Mouse (Mus musculus): ENCODE results near the gene Alkbh3.

DNA sequence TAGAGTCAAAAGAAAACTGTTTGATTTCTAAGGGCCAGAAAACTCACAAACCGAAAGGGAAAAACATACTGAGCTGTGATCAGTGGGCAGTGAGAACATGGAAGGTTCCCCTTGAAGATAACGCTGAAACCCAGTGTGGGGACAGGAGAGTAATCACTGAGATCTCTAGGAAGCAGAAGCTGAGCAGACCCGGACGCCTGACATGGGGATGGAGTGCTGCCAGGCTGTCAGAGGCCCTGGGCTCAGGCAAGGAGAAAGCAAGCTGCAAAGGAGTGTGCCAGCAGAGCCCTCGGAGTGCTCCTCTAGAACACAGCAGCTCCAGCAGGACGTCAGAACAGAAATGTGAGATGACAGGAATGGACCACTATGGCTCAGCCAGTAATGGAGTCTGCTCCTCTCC is 14.0 kb upstream of the Alkbh3 start:
- no peak for TF ChIP-seq CTCF (conservative IDR thresholded peaks at IDR 0.05; ENCODE audit: low read length)
- no peak for TF ChIP-seq NANOG (IDR thresholded peaks at IDR 0.05; ENCODE audit: borderline replicate concordance, low read length)

All from E14TG2a.4 (cell line).